Mouse (Mus musculus) liver, embryonic 16.5 days (tissue): ENCODE measurements around the gene Tbcc. TPM values are rescaled to one million over a fixed set of nuclear protein-coding genes. Genes with fewer than 3 reads are reported as not detected.
"Not testable (repeated sequence)": the region's sequence is repeated elsewhere in the genome, so short reads cannot be mapped to it uniquely, and the experiment has no call there.

Experiments
- ATAC-seq: fragments of 200-750 bp; cut with Nextera tagmentation; 2 replicates; pipeline ENCODE4 v1.8.0; 2017; ENCODE audit warnings: low read depth, mild to moderate bottlenecking, moderate number of reproducible peaks, moderate library complexity
- H3K27ac ChIP-seq: fragments of 300-500 bp; sonication (generic); 2 replicates; pipeline ENCODE4 v1.5.1; 2014; ENCODE audit warnings: mild to moderate bottlenecking, low read length
- H3K27me3 ChIP-seq: fragments of 300-500 bp; sonication (generic); 2 replicates; pipeline ENCODE4 v1.6.1; 2014; ENCODE audit warnings: low read depth, low read length, mixed read lengths; ENCODE audit not compliant: control insufficient read depth, insufficient read depth
- H3K36me3 ChIP-seq: fragments of 300-500 bp; sonication (generic); 2 replicates; pipeline ENCODE4 v1.6.1; 2014; ENCODE audit warnings: mild to moderate bottlenecking; ENCODE audit not compliant: control insufficient read depth, insufficient read depth
- H3K4me1 ChIP-seq: fragments of 300-500 bp; sonication (generic); 2 replicates; pipeline ENCODE4 v1.6.1; 2014; ENCODE audit warnings: low read depth, low read length, mixed read lengths; ENCODE audit not compliant: control insufficient read depth
- H3K4me2 ChIP-seq: fragments of 300-500 bp; sonication (generic); 2 replicates; pipeline ENCODE4 v1.6.1; 2014; ENCODE audit warnings: low read depth, low read length, mixed read lengths
- H3K4me3 ChIP-seq: fragments of 300-500 bp; sonication (generic); 2 replicates; pipeline ENCODE4 v1.5.1; 2014; ENCODE audit warnings: low read depth, mild to moderate bottlenecking, low read length
- H3K9ac ChIP-seq: fragments of 300-500 bp; sonication (generic); 2 replicates; pipeline ENCODE4 v1.6.1; 2014; ENCODE audit warnings: low read depth, low read length
- H3K9me3 ChIP-seq: fragments of 300-500 bp; sonication (generic); replicated peaks from 2 replicates; pipeline ENCODE4 v1.6.1; 2016; ENCODE audit warnings: low read length; ENCODE audit not compliant: control insufficient read depth
- WGBS: fragments of 180-500 bp; shearing (Covaris S2); extraction: QIAGEN DNeasy Blood & Tissue Kit; methylation state at CpG from one replicate; pipeline ENCODE4 v1.1.7; 2014; ENCODE audit not compliant: insufficient replicate concordance; 5-methylcytosine and 5-hydroxymethylcytosine counted together
- polyA plus RNA-seq: library from polyadenylated mRNA; unstranded; fragments of >200 nt; fragmentation: Nextera tagmentation; extraction: Ambion mirVana; gene quantifications from 2 replicates; pipeline ENCODE4 v1.2.1, GENCODE M21; 2015

Tbcc gene
- 15.5 and 16.3 TPM in 2 replicates for polyA plus RNA-seq

- peak; percentile 89 for ATAC-seq
- Histone ChIP-seq H3K9me3 (no peaks in the 10 kb centered on the region), H3K36me3 (no peaks in the 10 kb centered on the region), H3K27me3 (no peaks in the 10 kb centered on the region), H3K9ac (peak within 1 kb of the TSS; percentile 92), H3K4me2 (peak within 1 kb of the TSS; percentile 99), H3K27ac (peak within 1 kb of the TSS; percentile 87), H3K4me3 (peak within 1 kb of the TSS; percentile 87), H3K4me1 (peaks cover 45% of the 10 kb centered on the region)
- WGBS = under 1% methylated on average over 40 of the region's 40 CpGs
These were observed at the start of gene Tbcc for GRCm38 (mm10) chr17:46890116-46890815. Gene Tbcc, plus strand, starts transcription at chr17:46890684.

GRCm38 (mm10) chr17:46843022-46843421 is 47.5 kb upstream of the Tbcc start:
- no peak for ATAC-seq
- Histone ChIP-seq H3K4me3 (no peak overlapping the region), H3K4me2 (no peak overlapping the region), H3K9ac (no peak overlapping the region), H3K27me3 (no peaks in the 10 kb centered on the region), H3K36me3 (no peaks in the 10 kb centered on the region), H3K27ac (no peak overlapping the region), H3K9me3 (no peaks in the 10 kb centered on the region), H3K4me1 (peaks cover 6% of the 10 kb centered on the region)
- WGBS = 70% methylated on average over 2 of the region's 2 CpGs

GRCm38 (mm10) chr17:46843716-46844115 is 46.8 kb upstream of the Tbcc start:
- H3K36me3 ChIP-seq = no peaks in the 10 kb centered on the region
- peaks cover 3% of the 10 kb centered on the region; the same call in 1 of the 2 replicates for H3K4me1 ChIP-seq
- H3K9ac ChIP-seq = no peak overlapping the region
- H3K27ac ChIP-seq = no peak overlapping the region
- no peak for ATAC-seq
- no peak overlapping the region for H3K4me3 ChIP-seq
- no peaks in the 10 kb centered on the region for H3K9me3 ChIP-seq
- H3K27me3 ChIP-seq = no peaks in the 10 kb centered on the region
- H3K4me2 ChIP-seq = no peak overlapping the region
- WGBS = 80% methylated on average over 7 of the region's 7 CpGs

- Histone ChIP-seq H3K27me3 (no peaks in the 10 kb centered on the region), H3K9me3 (no peaks in the 10 kb centered on the region), H3K4me1 (no peaks in the 10 kb centered on the region; the same call in 1 of the 2 replicates), H3K4me3 (no peak overlapping the region), H3K9ac (no peak overlapping the region), H3K27ac (no peak overlapping the region), H3K4me2 (no peak overlapping the region), H3K36me3 (no peaks in the 10 kb centered on the region)
- WGBS = 81% methylated on average over 10 of the region's 10 CpGs
- no peak for ATAC-seq
These were observed 45.7 kb upstream of the Tbcc start for GRCm38 (mm10) chr17:46844811-46845210.

GRCm38 (mm10) chr17:46845262-46845661 is 45.2 kb upstream of the Tbcc start:
- no peaks in the 10 kb centered on the region; the same call in 1 of the 2 replicates for H3K4me1 ChIP-seq

GRCm38 (mm10) chr17:46846573-46846972 is 43.9 kb upstream of the Tbcc start:
- H3K27ac ChIP-seq, ATAC-seq, H3K4me2 ChIP-seq, H3K27me3 ChIP-seq, H3K9ac ChIP-seq, H3K9me3 ChIP-seq, H3K4me1 ChIP-seq, H3K36me3 ChIP-seq, H3K4me3 ChIP-seq: not testable (repeated sequence)
- 87% methylated on average over 18 of the region's 18 CpGs for WGBS

More at GRCm38 (mm10) chr17:46845262-46845661, 45.2 kb upstream of the Tbcc start:
- Histone ChIP-seq H3K4me3 (no peak overlapping the region), H3K4me2 (no peak overlapping the region), H3K27ac (no peak overlapping the region), H3K9ac (no peak overlapping the region), H3K36me3 (no peaks in the 10 kb centered on the region; the same call in 1 of the 2 replicates), H3K9me3 (no peaks in the 10 kb centered on the region), H3K27me3 (no peaks in the 10 kb centered on the region)
- WGBS = 80% methylated on average over 12 of the region's 12 CpGs
- no peak for ATAC-seq

- Histone ChIP-seq H3K4me3 (no peak overlapping the region), H3K4me2 (no peak overlapping the region), H3K9ac (no peak overlapping the region), H3K4me1 (no peaks in the 10 kb centered on the region; the same call in 1 of the 2 replicates), H3K27me3 (no peaks in the 10 kb centered on the region), H3K9me3 (no peaks in the 10 kb centered on the region), H3K36me3 (no peaks in the 10 kb centered on the region; the same call in 1 of the 2 replicates), H3K27ac (no peak overlapping the region)
- no peak for ATAC-seq
- 90% methylated on average over 7 of the region's 7 CpGs for WGBS
These were observed 43.3 kb upstream of the Tbcc start for GRCm38 (mm10) chr17:46847206-46847605.

- H3K27ac ChIP-seq = no peak overlapping the region
- 49% methylated on average over 6 of the region's 6 CpGs for WGBS
- no peaks in the 10 kb centered on the region; the same call in 1 of the 2 replicates for H3K36me3 ChIP-seq
These were observed 37.8 kb upstream of the Tbcc start for GRCm38 (mm10) chr17:46852725-46853124.

GRCm38 (mm10) chr17:46853281-46853680 is 37.2 kb upstream of the Tbcc start:
- WGBS = 48% methylated on average over 6 of the region's 6 CpGs
- no peak for ATAC-seq
- H3K4me2 ChIP-seq = no peak overlapping the region
- no peak overlapping the region for H3K4me3 ChIP-seq
- no peak overlapping the region for H3K27ac ChIP-seq
- no peaks in the 10 kb centered on the region; the same call in 1 of the 2 replicates for H3K36me3 ChIP-seq
- H3K9me3 ChIP-seq = no peaks in the 10 kb centered on the region
- no peak overlapping the region for H3K9ac ChIP-seq
- no peaks in the 10 kb centered on the region for H3K27me3 ChIP-seq
- peaks cover 31% of the 10 kb centered on the region for H3K4me1 ChIP-seq

More at GRCm38 (mm10) chr17:46852725-46853124, 37.8 kb upstream of the Tbcc start:
- Histone ChIP-seq H3K4me2 (no peak overlapping the region), H3K4me1 (peaks cover 31% of the 10 kb centered on the region), H3K4me3 (no peak overlapping the region), H3K9me3 (no peaks in the 10 kb centered on the region), H3K27me3 (no peaks in the 10 kb centered on the region), H3K9ac (no peak overlapping the region)
- ATAC-seq = no peak
